Mouse (Mus musculus) G1E (cell line): Measurements from ENCODE around the gene Rhobtb1.

ENCODE experiments used
- CTCF ChIP-seq: IDR thresholded peaks from 2 replicates; pipeline ENCODE4 v1.5.1; 2012; ENCODE audit warnings: low read depth, low read length, inconsistent platforms, mixed read lengths
- GATA2 ChIP-seq: IDR thresholded peaks from 2 replicates; pipeline ENCODE4 v1.6.1; 2012; ENCODE audit warnings: low read depth, low read length, inconsistent platforms, borderline replicate concordance
- POLR2AphosphoS5 ChIP-seq: IDR thresholded peaks from 2 replicates; pipeline ENCODE4 v1.6.1; 2012; ENCODE audit warnings: low read depth, low read length, inconsistent platforms; ENCODE audit not compliant: insufficient replicate concordance

- no peak for TF ChIP-seq CTCF
- no peak for TF ChIP-seq POLR2AphosphoS5
- no peak for TF ChIP-seq GATA2
Measured at GRCm38 (mm10) chr10:69180997-69181396, 29.8 kb downstream of the Rhobtb1 start.
